Mouse (Mus musculus): Measurements from ENCODE around the gene Lypd4.
"Not testable (repeated sequence)": the region's sequence is repeated elsewhere in the genome, so short reads cannot be mapped to it uniquely, and the experiment has no call there.

Gene Lypd4

DNA sequence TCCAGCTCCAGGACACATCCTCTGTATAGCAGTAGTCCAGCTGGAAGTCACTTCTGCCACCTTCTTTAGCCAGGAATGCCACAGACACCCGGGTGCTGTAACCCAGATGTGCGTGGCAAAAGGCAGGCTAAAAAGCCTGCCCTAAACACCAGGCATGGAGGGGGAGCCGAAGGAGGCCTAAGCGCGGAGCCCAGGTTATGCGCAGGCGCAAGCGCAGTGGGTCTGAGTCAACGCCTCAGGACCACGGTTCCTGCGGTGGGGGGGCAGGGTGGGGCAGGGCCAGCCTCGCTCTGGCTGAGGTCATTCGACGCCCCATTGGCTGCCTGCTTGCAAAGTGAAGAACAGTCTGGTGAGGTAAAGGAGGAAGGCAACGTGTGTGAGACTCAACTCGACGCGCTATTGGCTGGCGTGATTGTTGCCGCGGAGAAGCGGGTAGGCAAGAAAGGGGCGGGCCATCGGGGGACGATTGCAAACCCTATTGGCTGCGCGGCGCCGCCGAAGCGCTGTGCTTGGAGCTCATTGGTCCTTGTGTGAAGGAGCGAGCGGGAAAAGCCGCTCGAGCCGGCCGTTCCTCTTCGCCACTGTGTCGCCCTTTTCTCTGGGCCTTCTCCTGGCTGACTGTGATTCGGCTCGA, at the start of gene Lypd4, which contains the start of gene Dmrtc2:
Gene Lypd4, minus strand, starts transcription at position 410 of the 634 bp plus-strand sequence.
Gene Dmrtc2, plus strand, starts transcription at position 526 of the 634 bp plus-strand sequence.
- in situ Hi-C loops (cut with MboI; ENCODE audit: low pct_unique_long_range_greater_than_20kb in 1 of 2, low sequenced_read_pairs in 2 of 2, unreplicated experiment in 1 of 2): no loop called here

DNA sequence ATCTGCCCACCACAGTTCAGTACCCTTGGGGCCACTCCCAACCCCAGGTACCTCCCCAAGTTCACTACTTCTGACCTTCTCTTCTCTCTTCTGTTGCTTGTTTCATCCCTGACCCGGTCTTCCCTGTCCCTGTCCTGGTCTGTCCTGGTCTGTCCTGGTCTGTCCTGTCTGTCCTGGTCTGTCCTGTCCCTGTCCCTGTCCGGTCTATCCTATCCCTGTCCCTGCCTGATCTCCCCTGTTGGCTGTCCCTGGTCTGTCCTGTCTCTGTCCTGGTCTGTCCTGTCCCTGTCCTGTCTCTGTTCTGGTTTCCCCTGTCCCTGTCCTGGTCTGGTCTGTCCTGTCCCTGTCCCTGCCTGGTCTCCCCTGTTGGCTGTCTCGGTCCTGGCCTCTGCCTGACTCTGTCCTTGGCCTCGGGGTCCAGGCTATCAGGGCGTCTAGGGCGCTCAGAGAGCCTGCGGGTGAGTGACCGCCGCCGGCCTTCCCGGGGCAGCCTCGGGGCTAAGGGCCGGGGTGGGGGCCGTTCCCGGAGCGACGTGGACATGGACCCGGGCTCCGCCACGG, 49.1 kb upstream of the Lypd4 start:
- in situ Hi-C loops (cut with MboI; ENCODE audit: low pct_unique_long_range_greater_than_20kb in 1 of 2, low sequenced_read_pairs in 2 of 2, unreplicated experiment in 1 of 2): no loop called here

DNA sequence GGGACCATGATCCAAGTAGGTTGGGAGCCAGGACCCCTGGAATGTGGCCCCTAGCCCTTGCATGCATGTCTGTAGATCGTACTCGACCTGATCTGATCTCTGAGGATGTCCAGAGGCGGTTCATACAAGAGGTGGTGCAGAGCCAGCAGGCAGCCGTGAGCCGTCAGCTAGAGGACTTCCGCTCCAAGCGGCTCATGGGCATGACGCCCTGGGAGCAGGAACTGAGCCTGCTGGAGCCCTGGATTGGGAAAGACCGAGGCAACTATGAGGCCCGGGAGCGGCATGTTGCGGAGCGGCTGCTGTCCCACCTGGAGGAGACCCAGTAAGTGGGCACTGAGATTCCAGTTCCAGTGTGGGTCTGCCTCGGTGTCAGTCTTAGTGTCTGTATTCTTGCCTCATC, 42.7 kb upstream of the Lypd4 start:
- in situ Hi-C loops (cut with MboI; ENCODE audit: low pct_unique_long_range_greater_than_20kb in 1 of 2, low sequenced_read_pairs in 2 of 2, unreplicated experiment in 1 of 2): no loop called here

DNA sequence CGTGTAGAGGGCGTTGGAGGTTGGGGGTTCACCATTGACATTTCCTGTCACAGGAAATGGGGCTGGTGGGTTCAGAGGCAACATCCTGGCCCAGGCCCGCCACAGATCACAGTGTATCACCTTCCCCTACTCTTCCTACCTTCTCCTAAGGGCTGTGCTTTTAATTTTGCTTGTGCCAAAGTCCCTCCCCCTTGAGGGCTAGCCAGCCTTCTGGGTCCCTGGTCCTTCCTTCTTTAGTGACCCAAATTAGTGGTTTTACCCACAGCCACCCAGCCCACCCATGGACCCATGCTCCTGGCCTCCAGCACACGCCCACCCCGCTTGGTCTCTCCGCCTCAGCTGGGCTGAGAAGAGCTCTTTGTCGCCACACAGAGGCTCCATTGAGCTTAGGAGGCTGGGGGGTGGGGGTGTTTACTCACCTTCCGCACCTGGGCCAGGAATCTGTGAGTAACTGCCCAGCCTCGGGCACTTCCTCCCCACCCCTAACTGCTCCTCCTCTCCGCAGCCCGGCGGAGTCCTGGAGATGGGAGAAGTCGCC, 37.5 kb upstream of the Lypd4 start:
- in situ Hi-C loops (cut with MboI; ENCODE audit: low pct_unique_long_range_greater_than_20kb in 1 of 2, low sequenced_read_pairs in 2 of 2, unreplicated experiment in 1 of 2): no loop called here

DNA sequence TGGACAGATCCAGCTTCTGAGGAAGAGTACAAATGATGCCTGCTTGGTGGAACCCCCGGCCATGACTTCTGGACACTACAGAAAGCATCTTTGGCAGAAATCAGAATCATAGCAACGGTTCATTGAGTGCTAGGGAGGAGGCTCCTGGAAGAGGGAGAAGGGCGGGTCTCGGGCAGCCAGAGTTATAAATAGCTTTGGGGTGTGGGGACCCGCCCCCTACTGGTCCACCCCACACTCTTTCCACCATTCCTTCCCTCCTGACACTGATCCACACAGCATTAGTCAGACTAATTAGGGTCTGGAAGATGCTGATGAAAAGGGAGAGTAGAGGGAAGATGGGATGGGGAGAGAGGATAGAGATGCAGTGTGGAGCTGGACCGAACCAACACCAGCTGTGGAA, 36.8 kb upstream of the Lypd4 start:
- in situ Hi-C loops (cut with MboI; ENCODE audit: low pct_unique_long_range_greater_than_20kb in 1 of 2, low sequenced_read_pairs in 2 of 2, unreplicated experiment in 1 of 2): no loop called here

DNA sequence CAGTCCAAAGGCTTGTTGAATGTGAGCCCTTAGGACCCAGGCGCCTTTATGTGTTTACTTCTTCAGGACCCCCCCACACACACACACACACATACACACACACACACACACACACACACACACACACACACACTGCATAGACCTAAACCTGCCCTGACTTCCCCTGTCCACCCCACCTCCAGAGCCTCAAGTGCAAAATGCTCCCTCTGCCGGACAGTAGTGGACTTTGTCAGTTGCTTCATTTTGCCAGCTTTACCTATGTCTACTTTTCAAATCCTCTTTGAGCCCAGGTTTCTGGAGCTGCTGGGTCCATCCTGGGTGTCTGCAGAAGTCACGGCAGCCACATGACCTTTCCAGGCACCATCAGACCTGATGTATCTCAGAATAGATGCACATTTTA, 35.2 kb upstream of the Lypd4 start:
- in situ Hi-C loops (cut with MboI; ENCODE audit: low pct_unique_long_range_greater_than_20kb in 1 of 2, low sequenced_read_pairs in 2 of 2, unreplicated experiment in 1 of 2): no loop called here

DNA sequence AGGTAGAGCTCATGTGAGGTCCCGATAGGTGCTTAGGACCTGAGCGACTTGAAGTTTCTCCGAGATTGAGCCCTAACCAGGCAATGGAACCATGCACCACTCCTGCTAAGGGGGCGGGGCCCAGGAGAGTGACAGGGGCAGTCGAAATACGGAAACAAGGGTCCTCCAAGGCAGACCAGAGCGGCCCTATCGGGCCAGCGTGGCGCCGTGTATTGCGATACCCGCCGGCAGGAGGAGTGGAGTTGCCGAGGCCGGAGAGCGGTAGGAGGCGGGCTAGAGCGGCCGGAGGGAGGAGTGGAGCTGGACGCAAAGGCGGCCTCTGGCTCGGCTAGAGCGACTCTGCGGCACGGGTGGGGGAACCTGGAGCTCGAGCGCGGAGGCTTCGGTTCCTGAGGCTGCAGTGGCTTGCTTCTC, 34.3 kb upstream of the Lypd4 start:
- in situ Hi-C loops (cut with MboI; ENCODE audit: low pct_unique_long_range_greater_than_20kb in 1 of 2, low sequenced_read_pairs in 2 of 2, unreplicated experiment in 1 of 2): no loop called here

DNA sequence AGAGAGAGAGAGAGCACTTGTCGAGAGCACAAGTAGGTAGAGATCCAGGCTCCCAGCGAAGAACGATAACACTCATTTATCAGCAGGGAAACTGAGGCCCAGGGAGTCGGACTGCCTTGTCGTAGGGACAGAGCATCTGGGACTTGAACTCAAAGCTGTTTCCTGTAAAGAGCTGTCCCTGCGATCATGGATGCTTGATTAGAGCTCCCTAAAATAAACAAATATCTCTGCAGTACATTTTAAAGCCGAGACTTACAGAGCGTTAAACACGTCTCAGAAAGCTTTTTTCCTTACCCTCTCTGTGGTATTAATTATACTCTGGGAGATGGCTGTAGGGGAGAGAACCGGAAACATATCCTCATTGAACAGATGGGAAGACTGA, 33.7 kb upstream of the Lypd4 start:
- in situ Hi-C loops (cut with MboI; ENCODE audit: low pct_unique_long_range_greater_than_20kb in 1 of 2, low sequenced_read_pairs in 2 of 2, unreplicated experiment in 1 of 2): no loop called here

DNA sequence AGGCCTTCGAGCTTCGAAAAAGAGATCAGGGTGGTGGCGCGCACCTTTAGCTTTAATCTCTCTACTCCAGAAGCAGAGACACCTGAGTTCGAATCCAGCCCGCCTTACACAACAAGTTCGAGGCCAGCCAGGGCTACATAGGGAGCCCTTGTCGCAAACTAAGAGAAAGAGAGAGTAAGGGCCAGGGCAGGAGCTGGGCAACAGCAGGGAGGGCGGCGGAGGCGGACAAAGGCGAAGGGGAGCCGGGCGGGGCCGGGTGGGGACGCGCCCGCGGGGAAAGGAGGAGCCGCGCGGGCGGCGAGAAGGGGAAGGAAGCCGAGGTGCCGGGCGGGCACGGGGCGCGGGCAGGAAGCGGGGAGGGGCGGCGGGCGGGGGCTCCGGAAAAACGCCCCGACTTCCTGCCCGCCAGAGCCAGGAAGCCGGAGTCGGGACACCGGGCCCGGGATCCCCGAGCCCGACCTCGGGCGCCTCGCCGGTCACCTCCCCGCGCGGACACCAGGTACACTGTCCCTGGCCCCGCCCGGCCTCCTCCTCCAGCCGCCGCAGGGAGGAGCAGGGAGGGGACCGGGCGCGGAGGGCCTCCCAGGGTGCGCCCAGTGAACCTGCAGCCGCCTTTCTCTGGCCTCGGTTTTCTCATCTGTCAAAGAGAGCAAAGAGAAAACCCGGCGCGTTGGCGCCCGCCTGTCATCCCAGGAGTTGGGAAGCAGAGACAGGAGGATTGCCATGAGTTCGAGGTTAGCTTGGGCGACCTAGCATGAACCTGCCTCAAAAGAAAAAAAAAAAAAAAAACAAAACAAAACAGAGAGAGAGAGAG, 33.1 kb upstream of the Lypd4 start, which contains the start of gene Arhgef1:
Gene Arhgef1, plus strand, starts transcription at position 283 of the 814 bp plus-strand sequence.
- in situ Hi-C loops (cut with MboI; ENCODE audit: low pct_unique_long_range_greater_than_20kb in 1 of 2, low sequenced_read_pairs in 2 of 2, unreplicated experiment in 1 of 2): no loop called here

DNA sequence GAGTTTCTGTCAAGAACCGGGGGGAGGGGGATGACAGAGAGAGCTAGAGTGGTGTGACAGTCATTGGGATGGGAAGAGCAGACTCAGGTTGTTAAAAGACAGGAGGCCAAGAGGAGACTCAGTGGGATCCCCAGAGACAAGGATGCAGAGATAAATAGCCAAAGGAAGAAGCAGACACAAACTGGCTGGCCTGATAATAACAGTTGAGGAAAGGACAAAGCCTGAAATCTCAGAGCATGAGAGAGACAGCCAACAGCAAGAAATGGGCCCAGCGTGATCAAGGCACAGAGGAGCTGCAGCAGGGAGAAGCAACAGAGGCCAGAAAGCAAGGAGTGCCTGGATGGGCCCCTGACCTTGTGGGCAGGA, 32.5 kb upstream of the Lypd4 start:
- in situ Hi-C loops (cut with MboI; ENCODE audit: low pct_unique_long_range_greater_than_20kb in 1 of 2, low sequenced_read_pairs in 2 of 2, unreplicated experiment in 1 of 2): no loop called here

DNA sequence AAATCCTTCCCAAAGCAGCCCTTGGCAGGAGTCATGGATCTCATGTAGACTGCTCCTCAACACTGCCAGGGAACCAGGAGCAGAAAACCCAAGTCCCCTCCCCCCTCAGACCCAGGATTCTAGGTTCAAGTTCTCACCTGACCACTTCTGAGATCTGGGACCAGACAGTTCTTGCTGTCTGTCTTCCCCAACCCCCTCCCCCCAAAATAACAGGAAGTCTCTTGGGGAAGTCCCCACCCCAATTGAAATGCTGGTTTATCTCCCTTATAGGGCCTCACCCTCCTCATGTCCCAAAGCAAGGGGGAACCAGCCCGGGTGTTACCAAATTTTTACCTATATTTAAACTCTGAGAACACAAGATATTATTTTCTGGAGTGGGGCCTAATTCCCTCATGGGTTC, 32.1 kb upstream of the Lypd4 start:
- in situ Hi-C loops (cut with MboI; ENCODE audit: low pct_unique_long_range_greater_than_20kb in 1 of 2, low sequenced_read_pairs in 2 of 2, unreplicated experiment in 1 of 2): no loop called here

DNA sequence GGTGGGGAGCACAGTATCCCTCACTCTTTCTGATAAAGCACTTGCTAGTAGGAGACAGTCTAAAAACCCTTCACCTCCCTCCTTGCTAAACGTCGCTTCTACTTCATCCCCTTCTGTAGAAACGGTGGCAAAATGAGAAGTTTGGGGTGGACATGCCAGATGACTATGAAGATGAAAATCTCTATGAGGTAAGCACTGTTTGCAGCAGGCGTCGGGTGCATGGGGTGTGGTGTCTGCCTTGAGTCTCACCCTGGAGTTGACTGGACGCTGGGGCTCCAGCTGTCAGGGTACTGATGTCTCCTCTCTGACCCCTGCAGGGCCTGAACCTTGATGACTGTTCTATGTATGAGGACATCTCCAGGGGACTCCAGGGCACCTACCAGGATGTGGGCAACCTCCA, 31.4 kb upstream of the Lypd4 start:
- in situ Hi-C loops (cut with MboI; ENCODE audit: low pct_unique_long_range_greater_than_20kb in 1 of 2, low sequenced_read_pairs in 2 of 2, unreplicated experiment in 1 of 2): no loop called here

DNA sequence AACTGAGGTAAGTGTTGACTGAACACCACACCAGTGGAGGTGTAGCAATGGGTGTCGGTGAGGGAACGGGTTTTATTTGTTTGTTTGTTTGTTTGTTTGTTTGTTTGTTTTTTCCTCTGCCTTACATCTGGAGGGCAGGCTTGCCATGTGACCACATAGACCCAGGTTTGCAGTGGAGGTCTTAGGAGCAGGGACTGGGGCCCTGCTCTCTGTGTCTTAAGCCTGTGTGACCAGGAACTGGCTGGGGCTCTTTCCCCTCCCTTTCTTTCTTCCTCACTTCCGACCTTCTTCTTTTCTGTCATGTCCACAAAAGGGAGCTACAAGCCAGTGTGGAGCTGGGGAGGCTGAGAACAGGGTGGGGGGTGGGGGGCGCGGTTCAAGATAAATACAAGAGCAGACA, 28.2 kb upstream of the Lypd4 start:
- in situ Hi-C loops (cut with MboI; ENCODE audit: low pct_unique_long_range_greater_than_20kb in 1 of 2, low sequenced_read_pairs in 2 of 2, unreplicated experiment in 1 of 2): no loop called here

DNA sequence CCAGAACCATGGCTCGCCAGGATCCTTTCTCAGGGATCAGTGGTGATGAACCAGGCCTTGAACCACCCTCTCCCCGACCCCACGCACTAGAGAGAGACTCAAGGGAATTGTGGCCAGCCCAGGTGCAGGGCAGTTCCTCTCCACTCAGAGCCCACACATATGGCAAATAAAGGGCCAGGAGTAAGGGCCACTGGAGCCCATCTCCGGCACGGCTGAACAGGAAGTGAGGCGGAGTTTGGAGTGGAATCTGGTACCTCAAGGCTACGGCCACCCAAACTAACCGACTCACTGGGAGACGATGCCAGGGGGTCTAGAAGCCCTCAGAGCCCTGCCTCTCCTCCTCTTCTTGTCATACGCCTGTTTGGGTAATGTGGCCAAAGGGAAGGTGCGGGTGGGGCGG, 27.5 kb upstream of the Lypd4 start, which contains the start of gene Cd79a:
Gene Cd79a, plus strand, starts transcription at position 158 of the 400 bp plus-strand sequence.
- in situ Hi-C loops (cut with MboI; ENCODE audit: low pct_unique_long_range_greater_than_20kb in 1 of 2, low sequenced_read_pairs in 2 of 2, unreplicated experiment in 1 of 2): no loop called here

DNA sequence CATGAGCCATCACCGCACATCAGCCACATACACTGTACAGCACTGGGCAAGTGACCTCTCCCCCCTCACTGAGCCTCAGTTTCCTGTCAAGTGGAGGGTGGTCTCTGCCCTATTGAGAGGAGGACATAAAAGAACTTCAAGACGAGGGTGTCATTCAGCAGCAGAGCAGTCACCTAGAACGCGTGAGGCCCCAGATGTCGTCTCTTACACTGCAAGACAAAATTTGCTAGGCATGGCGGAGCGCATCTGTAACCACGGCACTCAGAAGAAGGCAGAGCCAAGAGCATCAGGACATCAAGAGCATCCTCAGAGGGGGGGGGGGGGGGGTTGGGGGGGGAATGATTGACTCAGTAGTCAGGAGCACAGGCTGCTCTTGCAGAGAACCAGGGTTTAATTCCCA, 26.5 kb upstream of the Lypd4 start:
- in situ Hi-C loops (cut with MboI; ENCODE audit: low pct_unique_long_range_greater_than_20kb in 1 of 2, low sequenced_read_pairs in 2 of 2, unreplicated experiment in 1 of 2): no loop called here

DNA sequence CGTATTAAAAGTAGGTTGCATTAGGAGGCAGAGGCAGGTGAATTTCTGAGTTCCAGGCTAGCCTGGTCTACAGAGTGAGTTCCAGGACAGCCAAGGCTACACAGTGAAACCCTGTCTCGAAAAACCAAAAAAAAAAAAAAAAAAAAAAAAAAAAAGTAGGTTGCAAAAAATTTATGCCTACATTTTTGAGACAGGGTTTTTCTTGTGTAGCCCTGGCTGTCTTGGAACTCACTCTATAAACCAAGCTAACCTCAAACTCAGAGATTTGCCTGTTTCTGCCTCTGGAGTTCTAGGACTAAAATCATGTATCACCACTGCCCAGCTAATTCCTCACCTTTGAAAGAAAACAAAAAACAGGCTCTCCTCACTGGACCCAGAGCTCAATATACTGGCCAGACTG, 26.0 kb upstream of the Lypd4 start:
- in situ Hi-C loops (cut with MboI; ENCODE audit: low pct_unique_long_range_greater_than_20kb in 1 of 2, low sequenced_read_pairs in 2 of 2, unreplicated experiment in 1 of 2): not testable (repeated sequence)

DNA sequence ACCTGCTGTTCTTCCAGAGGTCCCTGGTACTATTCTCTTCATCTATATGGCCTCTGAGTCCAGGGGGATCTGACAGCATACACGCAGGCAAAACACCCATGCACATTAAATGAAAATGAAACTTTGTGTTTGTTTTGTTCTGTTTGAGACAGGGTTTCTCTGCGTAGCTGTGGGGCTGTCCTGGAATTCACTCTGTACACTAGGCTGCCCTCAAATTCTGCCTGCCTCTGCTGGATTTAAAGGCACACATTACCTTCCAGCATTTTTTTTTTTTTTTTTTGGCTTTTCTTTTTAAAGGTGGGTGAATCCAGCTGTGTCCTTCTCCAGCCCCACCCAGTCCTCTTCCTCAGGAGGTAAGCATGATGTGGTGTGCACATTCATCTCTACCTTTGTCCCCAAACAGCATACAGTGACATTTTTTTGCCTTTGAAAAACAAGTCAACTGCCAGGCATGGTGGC, 22.4 kb upstream of the Lypd4 start:
- in situ Hi-C loops (cut with MboI; ENCODE audit: low pct_unique_long_range_greater_than_20kb in 1 of 2, low sequenced_read_pairs in 2 of 2, unreplicated experiment in 1 of 2): no loop called here

DNA sequence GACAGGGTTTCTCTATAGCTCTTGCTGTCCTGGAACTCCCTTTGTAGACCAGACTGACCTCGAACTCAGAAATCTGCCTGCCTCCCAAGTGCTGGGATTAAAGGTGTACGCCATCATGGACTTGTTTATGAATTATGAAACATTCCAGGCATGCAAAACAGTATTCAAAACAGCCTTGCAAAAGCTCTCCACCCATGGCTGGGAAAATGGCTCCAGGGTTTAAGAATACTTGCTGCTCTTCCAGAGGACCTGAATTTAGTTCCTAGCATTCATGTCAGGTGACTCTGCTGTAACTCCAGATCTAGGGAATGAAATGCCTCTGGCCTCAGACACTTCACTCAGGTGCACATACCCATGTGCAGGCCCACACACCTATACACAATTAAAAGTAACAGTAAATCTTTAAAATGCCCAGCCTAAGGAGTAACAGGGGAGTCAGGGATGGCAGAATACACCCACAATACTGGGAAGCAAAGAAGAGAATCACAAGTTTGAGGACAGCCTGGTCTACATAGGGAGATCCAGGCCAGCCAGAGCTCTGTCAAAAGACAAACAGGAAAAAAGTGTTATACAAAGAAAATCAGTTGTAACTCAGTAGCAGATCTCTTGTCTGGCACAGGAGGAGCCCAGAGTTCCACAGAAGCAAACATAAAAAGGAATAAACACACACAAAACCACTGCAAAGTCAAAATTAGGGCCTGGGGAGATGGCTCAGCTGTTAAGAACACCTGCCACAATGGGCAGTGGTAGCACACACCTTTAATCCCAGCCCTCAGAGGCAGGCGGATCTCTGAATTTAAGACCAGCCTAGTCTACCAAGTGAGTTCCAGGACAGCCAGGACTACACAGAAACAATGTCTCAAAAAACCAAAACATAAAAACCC, 21.7 kb upstream of the Lypd4 start:
- in situ Hi-C loops (cut with MboI; ENCODE audit: low pct_unique_long_range_greater_than_20kb in 1 of 2, low sequenced_read_pairs in 2 of 2, unreplicated experiment in 1 of 2): no loop called here

All from mouse embryonic stem cell (cell line).